Mouse (Mus musculus) cerebellum, adult 2 months (tissue): ENCODE data around the gene B3galnt2. TPM values are rescaled to one million over a fixed set of nuclear protein-coding genes. Genes with fewer than 3 reads are reported as not detected.
"Not testable (repeated sequence)": the region's sequence is repeated elsewhere in the genome, so short reads cannot be mapped to it uniquely, and the experiment has no call there.

Experiments
- DNase-seq, 2 experiments: peaks; one replicate each; pipeline ENCODE4 v3.0.0; 2021
- H3K27ac ChIP-seq: fragments of 200-500 bp; 2 replicates; pipeline ENCODE4 v1.5.1; 2012; ENCODE audit warnings: low read length, control low read depth, inconsistent platforms; ENCODE audit not compliant: insufficient read depth
- H3K27me3 ChIP-seq: fragments of 200-500 bp; 2 replicates; pipeline ENCODE4 v1.6.1; 2012; ENCODE audit warnings: inconsistent platforms, mild to moderate bottlenecking, low read length, moderate library complexity; ENCODE audit not compliant: control insufficient read depth, insufficient read depth
- H3K4me1 ChIP-seq: fragments of 200-500 bp; 2 replicates; pipeline ENCODE4 v1.6.1; 2011; ENCODE audit warnings: low read length; ENCODE audit not compliant: control insufficient read depth, insufficient read depth
- H3K4me3 ChIP-seq: fragments of 200-500 bp; replicated peaks from 2 replicates; pipeline ENCODE3; 2011; ENCODE audit warnings: mild to moderate bottlenecking, low read depth, low read length, control low read depth; ENCODE audit not compliant: insufficient read depth
- CTCF ChIP-seq: fragments of 200-500 bp; IDR thresholded peaks from 2 replicates; pipeline ENCODE4 v1.5.1; 2011; ENCODE audit warnings: low read depth, mild to moderate bottlenecking, control low read depth, low read length, moderate library complexity, borderline replicate concordance; ENCODE audit not compliant: insufficient read depth
- POLR2A ChIP-seq: fragments of 200-500 bp; IDR thresholded peaks from 2 replicates; pipeline ENCODE4 v1.6.1; 2011; ENCODE audit warnings: low read length, control low read depth, borderline replicate concordance; ENCODE audit not compliant: insufficient read depth
- WGBS: fragments of 180-500 bp; shearing (Covaris S2); methylation state at CpG from one replicate; pipeline ENCODE4 v1.1.7; 2018; 5-methylcytosine and 5-hydroxymethylcytosine counted together
- polyA plus RNA-seq: library from polyadenylated mRNA; depleted of rRNA; stranded (reverse); fragments of >200 nt; gene quantifications from 2 replicates; pipeline ENCODE4 v1.2.3, GENCODE M21; 2012

B3galnt2 gene
- polyA plus RNA-seq, 1 experiment: 26.2 TPM

GRCm38 (mm10) chr13:14033309-14034072 lies 79.2 kb downstream of the B3galnt2 start:
- 89% methylated on average over 5 of the region's 5 CpGs for WGBS
- Histone ChIP-seq H3K4me3 (no peak overlapping the region), H3K4me1 (no peaks in the 10 kb centered on the region), H3K27me3 (no peaks in the 10 kb centered on the region), H3K27ac (no peak overlapping the region)
- no peak for TF ChIP-seq POLR2A
- DNase-seq: no peak

- H3K27me3 ChIP-seq: no peaks in the 10 kb centered on the region
- no peak for TF ChIP-seq CTCF
- TF ChIP-seq POLR2A: no peak
- no peak overlapping the region for H3K4me3 ChIP-seq
- no peak for DNase-seq
- H3K4me1 ChIP-seq: no peaks in the 10 kb centered on the region
- no peak overlapping the region for H3K27ac ChIP-seq
These were observed 79.7 kb downstream of the B3galnt2 start for GRCm38 (mm10) chr13:14034073-14034348.

DNA sequence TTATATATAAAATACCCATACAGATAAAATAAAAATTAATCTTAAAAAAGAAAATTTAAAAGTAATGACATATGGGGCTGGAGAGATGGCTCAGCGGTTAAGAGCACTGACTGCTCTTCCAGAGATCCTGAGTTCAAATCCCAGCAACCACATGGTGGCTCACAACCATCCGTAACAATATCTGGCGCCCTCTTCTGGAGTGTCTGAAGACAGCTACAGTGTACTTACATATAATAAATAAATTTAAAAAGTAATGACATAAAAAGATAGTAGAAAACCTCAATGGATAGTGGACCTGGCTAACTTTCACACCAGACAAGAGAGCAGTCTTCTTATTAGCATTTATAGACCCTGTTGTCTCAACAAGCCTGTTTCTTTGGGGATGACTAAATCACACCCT lies 81.1 kb downstream of the B3galnt2 start:
- not testable (repeated sequence) for H3K27ac ChIP-seq, H3K27me3 ChIP-seq, DNase-seq, H3K4me3 ChIP-seq, H3K4me1 ChIP-seq
- WGBS: 95% methylated on average over 3 of the region's 3 CpGs

DNA sequence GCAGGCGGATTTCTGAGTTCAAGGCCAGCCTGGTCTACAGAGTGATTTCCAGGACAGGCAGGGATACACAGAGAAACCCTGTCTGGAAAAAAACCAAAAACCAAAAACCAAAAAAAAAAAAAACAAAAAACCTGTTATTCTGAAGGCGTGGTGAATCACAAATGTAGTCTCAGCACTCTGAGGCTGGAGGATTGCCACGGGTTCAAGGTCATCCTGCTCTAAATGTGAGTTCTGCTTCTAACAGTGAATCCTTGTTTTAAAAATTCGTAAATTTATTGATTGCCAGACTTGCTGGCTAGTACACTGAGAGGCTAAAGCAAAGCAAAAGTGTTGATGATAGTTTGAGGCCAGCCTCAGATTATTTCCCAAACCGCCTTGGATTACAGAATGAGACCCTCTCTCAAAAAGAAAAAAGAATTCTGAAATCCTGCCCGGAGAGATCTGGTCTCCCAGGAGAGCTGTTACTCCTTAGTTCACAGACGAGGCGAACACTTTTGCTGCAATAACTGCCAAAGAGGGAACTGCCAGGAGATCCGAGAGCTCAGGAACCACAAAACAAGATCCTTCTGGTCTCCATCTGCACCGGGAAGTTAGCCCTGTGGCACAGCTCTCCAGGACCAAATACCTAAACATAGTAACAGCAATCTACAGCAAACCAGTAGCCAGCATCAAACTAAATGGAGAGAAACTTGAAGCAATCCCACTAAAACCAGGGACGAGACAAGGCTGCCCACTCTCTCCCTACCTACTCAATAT lies 81.8 kb downstream of the B3galnt2 start:
- no peak overlapping the region for H3K4me3 ChIP-seq
- no peak overlapping the region for H3K27ac ChIP-seq
- DNase-seq: no peak
- H3K4me1 ChIP-seq: no peaks in the 10 kb centered on the region
- H3K27me3 ChIP-seq: no peaks in the 10 kb centered on the region
- 51% methylated on average over 11 of the region's 11 CpGs for WGBS
- TF ChIP-seq POLR2A (no peak), CTCF (no peak)

DNA sequence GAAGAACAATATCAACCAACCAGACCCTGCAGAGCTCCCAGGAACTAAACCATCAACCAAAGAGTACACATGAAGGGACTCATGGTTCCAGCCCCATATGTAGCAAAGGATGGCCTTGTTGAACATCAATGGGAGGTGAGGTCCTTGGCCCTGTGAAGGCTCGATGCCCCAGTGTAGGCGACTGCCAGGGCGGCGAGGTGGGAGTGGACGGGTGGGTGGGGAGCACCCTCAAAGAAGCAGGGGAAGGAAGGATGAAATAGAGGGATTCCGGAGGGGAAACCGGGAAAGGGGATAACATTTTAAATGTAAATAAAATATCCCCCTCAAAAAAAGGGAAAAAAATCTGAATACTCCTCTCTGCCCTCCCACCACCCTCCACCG lies 84.6 kb downstream of the B3galnt2 start:
- Histone ChIP-seq H3K4me1 (no peaks in the 10 kb centered on the region), H3K27me3 (no peaks in the 10 kb centered on the region), H3K27ac (peak overlapping the region; percentile 91; the same call in 1 of the 2 replicates), H3K4me3 (peak overlapping the region; percentile 99)
- no peak for DNase-seq
- 2% methylated on average over 8 of the region's 8 CpGs for whole genome bisulfite sequencing
- TF ChIP-seq CTCF (no peak), POLR2A (no peak)

DNA sequence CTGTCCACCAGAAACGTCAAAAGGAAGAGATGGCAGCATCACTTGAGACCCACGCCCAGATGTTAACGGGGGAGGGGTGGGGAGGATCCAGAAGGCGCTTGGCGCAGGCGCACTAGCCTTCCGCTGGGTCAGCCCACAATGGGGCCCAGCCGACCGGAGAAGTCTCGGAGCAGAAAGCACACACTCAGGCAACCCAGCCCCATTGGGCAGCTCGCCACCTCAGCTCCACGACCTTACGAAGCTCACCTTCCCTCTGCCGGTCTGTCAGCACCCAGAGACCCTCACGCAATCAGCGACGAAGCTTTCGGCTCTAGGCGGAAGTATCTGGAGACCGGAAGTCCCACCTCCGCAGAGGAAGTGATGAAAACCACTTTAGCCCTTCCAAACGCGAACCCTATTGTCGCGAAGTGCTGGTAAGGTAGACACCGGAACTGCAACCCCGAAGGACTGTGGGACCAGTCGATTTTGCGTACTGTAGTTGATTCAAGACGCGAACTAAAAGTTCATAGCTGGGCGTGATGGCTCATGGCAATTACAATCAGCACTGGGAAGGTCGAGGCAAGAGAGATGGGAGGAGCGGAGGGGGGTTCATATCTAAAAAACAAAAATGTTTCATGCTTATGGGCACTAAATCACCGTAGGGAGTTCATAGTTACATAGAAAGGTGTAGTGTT lies 85.2 kb downstream of the B3galnt2 start, which contains the start of gene Tbce:
Gene Tbce (minus strand): TSS at position 347 of the 674 bp plus-strand sequence.
- Histone ChIP-seq H3K4me3 (peak within 1 kb of the TSS; percentile 99), H3K27me3 (no peaks in the 10 kb centered on the region), H3K4me1 (no peaks in the 10 kb centered on the region), H3K27ac (peak within 1 kb of the TSS; percentile 91)
- DNase-seq: peak; percentile 90 to 94
- TF ChIP-seq CTCF (peak; percentile 13; the same call in 1 of the 2 replicates), POLR2A (peak; percentile 79)
- WGBS: under 1% methylated on average over 35 of the region's 35 CpGs

DNA sequence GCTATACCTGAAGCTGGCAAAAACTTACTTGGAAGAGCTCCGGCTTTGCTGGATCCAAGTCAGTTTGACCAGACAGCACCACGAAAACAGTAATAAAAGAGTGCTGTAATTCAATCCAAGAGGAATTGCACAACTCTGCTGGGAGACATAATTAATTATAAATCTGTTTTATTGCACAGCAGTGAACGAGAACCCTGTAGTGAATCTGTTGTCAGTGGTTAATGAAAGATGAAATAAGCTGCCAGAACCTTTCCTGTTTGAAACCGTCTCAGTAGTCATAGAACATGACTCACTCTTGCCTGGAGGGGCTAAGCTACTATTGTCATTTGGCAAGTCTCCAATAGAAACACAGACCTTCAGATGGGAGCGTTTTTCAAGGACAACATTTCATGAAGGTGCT lies 85.9 kb downstream of the B3galnt2 start:
- 5% methylated on average over 5 of the region's 5 CpGs for WGBS

DNA sequence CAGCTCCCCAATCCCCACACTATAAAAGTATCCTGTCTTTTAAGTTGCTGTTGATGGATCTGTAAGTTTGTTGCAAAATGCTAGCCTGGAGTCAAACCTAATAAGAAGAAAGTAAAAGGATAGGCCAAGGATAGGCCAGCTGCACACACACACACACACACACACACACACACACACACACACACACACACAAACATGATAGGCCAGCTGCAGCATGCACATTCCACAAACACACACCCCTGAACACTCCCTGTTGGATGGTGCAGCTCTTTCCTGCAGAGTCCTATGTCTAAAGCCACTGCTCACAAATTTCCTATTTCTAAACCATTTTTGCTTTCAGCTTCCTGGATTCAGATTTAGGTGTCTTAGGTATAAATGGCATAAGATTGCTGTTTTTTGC lies 89.6 kb downstream of the B3galnt2 start:
- Histone ChIP-seq H3K4me1 (no peaks in the 10 kb centered on the region), H3K27ac (no peak overlapping the region), H3K4me3 (no peak overlapping the region), H3K27me3 (no peaks in the 10 kb centered on the region)
- TF ChIP-seq POLR2A (no peak), CTCF (no peak)
- DNase-seq: no peak

More for the DNA sequence above, 85.9 kb downstream of the B3galnt2 start:
- no peak overlapping the region for H3K4me3 ChIP-seq
- DNase-seq: peak in 1 of 2 experiments; percentile 20
- H3K27me3 ChIP-seq: no peaks in the 10 kb centered on the region
- TF ChIP-seq CTCF: no peak
- TF ChIP-seq POLR2A: no peak
- H3K4me1 ChIP-seq: no peaks in the 10 kb centered on the region
- no peak overlapping the region for H3K27ac ChIP-seq
